Mouse (Mus musculus) bone marrow, adult 2 months (tissue): ENCODE measurements around the gene Zfp711.

Experiments
- CTCF ChIP-seq: fragments of 200-500 bp; IDR thresholded peaks from 2 replicates; pipeline ENCODE4 v1.5.1; 2011; ENCODE audit warnings: low read length, control low read depth; ENCODE audit not compliant: control insufficient read depth, insufficient read depth
- POLR2A ChIP-seq: fragments of 200-500 bp; IDR thresholded peaks from 2 replicates; pipeline ENCODE4 v1.6.1; 2011; ENCODE audit warnings: low read depth, mild to moderate bottlenecking, control low read depth, low read length, borderline replicate concordance; ENCODE audit not compliant: control insufficient read depth

GRCm38 (mm10) chrX:112680605-112681004, 80.3 kb downstream of the Zfp711 start:
- no peak for TF ChIP-seq CTCF
- no peak for TF ChIP-seq POLR2A
